Mouse (Mus musculus) erythroblast, embryonic 14.5 days (primary cell): Measurements from ENCODE around the gene Phrf1. TPM values are rescaled to one million over a fixed set of nuclear protein-coding genes. Genes with fewer than 3 reads are reported as not detected.
A peak's percentile ranks its signal among the peaks of the same experiment; 100 is the strongest.
"Not testable (repeated sequence)": the region's sequence is repeated elsewhere in the genome, so short reads cannot be mapped to it uniquely, and the experiment has no call there.

Experiments used
- H3K27me3 ChIP-seq: 2 replicates; pipeline ENCODE4 v1.6.1; 2012; ENCODE audit warnings: inconsistent platforms; ENCODE audit not compliant: control insufficient read depth
- H3K36me3 ChIP-seq: 2 replicates; pipeline ENCODE4 v1.6.1; 2012; ENCODE audit warnings: mild to moderate bottlenecking, inconsistent platforms; ENCODE audit not compliant: control insufficient read depth
- H3K4me1 ChIP-seq: 2 replicates; pipeline ENCODE4 v1.6.1; 2012; ENCODE audit warnings: inconsistent platforms; ENCODE audit not compliant: control insufficient read depth
- H3K4me3 ChIP-seq: replicated peaks from 2 replicates; pipeline ENCODE3; 2012; ENCODE audit warnings: moderate library complexity, mild to moderate bottlenecking, inconsistent platforms
- H3K9me3 ChIP-seq: 2 replicates; pipeline ENCODE4 v1.6.1; 2012; ENCODE audit warnings: low read length, inconsistent platforms, mixed read lengths; ENCODE audit not compliant: control insufficient read depth
- GATA1 ChIP-seq: IDR thresholded peaks from 2 replicates; pipeline ENCODE4 v1.6.1; 2012; ENCODE audit warnings: low read length, inconsistent platforms, mixed read lengths
- TAL1 ChIP-seq: IDR thresholded peaks from 3 replicates; pipeline ENCODE4 v1.6.1; 2012; ENCODE audit warnings: low read length, inconsistent platforms, mixed read lengths
- polyA plus RNA-seq: library from polyadenylated mRNA; stranded (reverse); fragments of >175 nt; gene quantifications from 2 replicates; pipeline ENCODE4 v1.2.3, GENCODE M21; 2012

Gene Phrf1
- polyA plus RNA-seq, 1 experiment: 20.3 TPM

DNA sequence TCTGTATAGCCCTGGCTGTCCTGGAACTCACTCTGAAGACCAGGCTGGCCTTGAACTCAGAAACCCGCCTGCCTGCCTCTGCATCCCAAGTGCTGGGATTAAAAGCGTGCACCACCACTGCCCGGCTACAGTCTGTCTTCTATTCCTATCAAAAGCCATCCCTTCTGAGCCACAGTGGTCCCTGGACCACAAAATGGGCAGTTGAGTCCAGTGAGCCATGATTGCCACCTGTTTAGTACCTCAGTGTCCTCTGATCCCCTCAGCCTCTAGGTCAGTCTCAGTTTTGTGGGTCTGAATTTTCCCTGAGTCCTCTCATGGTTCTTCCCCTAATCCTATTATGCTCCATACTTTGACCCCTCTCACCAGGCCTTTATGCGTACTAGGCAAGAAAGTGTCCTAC lies 788 bp upstream of the Phrf1 start:
- no peak for TF ChIP-seq TAL1
- TF ChIP-seq GATA1: no peak
- Histone ChIP-seq H3K9me3 (peaks cover 3% of the 10 kb centered on the region; the same call in 1 of the 2 replicates), H3K4me3 (peak overlapping the region; percentile 87), H3K27me3 (no peaks in the 10 kb centered on the region), H3K36me3 (peaks cover 36% of the 10 kb centered on the region), H3K4me1 (peaks cover 50% of the 10 kb centered on the region)

DNA sequence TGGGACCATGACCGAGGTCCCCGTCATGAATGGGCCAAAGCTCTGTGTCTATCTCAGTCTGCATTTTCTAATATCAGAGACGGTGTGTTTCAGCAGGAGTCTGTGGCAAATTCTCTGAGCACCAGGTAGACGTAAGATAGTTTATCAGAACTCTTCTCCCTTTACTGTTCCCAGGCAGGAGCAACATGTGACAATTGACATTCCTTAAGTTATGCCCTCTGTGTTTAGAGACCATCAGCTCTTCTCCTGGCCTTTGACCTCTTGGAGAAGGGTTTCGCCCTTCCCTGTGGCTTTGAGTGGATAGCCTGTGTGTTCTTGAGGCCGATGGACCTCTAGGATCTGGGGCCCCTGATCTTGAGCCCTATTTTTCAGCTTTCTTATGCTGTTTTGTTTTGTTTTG lies 1.1 kb downstream of the Phrf1 start:
- Histone ChIP-seq H3K27me3 (no peaks in the 10 kb centered on the region), H3K4me3 (peak overlapping the region; percentile 87), H3K9me3 (peaks cover 3% of the 10 kb centered on the region; the same call in 1 of the 2 replicates), H3K4me1 (peaks cover 44% of the 10 kb centered on the region), H3K36me3 (peaks cover 55% of the 10 kb centered on the region)
- TF ChIP-seq GATA1 (no peak), TAL1 (no peak)

GRCm38 (mm10) chr7:141230570-141230969 lies 2.0 kb downstream of the Phrf1 start:
- TF ChIP-seq TAL1 (no peak), GATA1 (no peak)
- peaks cover 3% of the 10 kb centered on the region; the same call in 1 of the 2 replicates for H3K9me3 ChIP-seq
- peak overlapping the region; percentile 87 for H3K4me3 ChIP-seq
- peaks cover 44% of the 10 kb centered on the region for H3K4me1 ChIP-seq
- H3K36me3 ChIP-seq: peaks cover 64% of the 10 kb centered on the region
- H3K27me3 ChIP-seq: no peaks in the 10 kb centered on the region

DNA sequence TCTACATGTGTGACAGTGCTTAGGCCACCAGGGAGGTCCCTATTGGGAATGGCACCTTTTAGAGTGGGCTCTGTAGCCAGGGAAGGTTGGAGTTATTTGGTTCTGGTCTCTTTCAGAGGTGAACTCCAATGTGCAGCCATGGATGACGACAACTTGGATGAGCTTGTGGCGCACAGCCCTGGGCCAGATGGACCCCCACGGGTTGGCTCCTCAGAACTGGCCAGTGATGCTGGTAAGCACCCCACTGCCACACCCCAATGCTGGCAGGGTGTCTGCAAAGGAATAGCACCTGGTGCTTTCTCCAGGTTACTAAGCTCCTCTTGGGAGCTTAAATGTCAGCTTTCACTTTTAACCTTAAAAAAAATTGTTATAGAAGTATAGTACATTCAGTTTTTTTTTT lies 2.5 kb downstream of the Phrf1 start:
- H3K4me3 ChIP-seq: no peak overlapping the region
- H3K9me3 ChIP-seq: peaks cover 3% of the 10 kb centered on the region; the same call in 1 of the 2 replicates
- peaks cover 69% of the 10 kb centered on the region for H3K36me3 ChIP-seq
- no peaks in the 10 kb centered on the region for H3K27me3 ChIP-seq
- H3K4me1 ChIP-seq: peaks cover 44% of the 10 kb centered on the region
- TF ChIP-seq GATA1 (no peak), TAL1 (no peak)

GRCm38 (mm10) chr7:141231551-141231950 lies 3.0 kb downstream of the Phrf1 start:
- peaks cover 3% of the 10 kb centered on the region; the same call in 1 of the 2 replicates for H3K9me3 ChIP-seq
- H3K4me1 ChIP-seq: peaks cover 44% of the 10 kb centered on the region
- H3K4me3 ChIP-seq: no peak overlapping the region
- H3K27me3 ChIP-seq: no peaks in the 10 kb centered on the region
- H3K36me3 ChIP-seq: peaks cover 72% of the 10 kb centered on the region
- TF ChIP-seq GATA1: no peak
- TF ChIP-seq TAL1: no peak

GRCm38 (mm10) chr7:141250486-141250885 lies 21.9 kb downstream of the Phrf1 start:
- not testable (repeated sequence) for H3K27me3 ChIP-seq, H3K4me3 ChIP-seq, H3K4me1 ChIP-seq, H3K9me3 ChIP-seq
- peaks cover 98% of the 10 kb centered on the region for H3K36me3 ChIP-seq

DNA sequence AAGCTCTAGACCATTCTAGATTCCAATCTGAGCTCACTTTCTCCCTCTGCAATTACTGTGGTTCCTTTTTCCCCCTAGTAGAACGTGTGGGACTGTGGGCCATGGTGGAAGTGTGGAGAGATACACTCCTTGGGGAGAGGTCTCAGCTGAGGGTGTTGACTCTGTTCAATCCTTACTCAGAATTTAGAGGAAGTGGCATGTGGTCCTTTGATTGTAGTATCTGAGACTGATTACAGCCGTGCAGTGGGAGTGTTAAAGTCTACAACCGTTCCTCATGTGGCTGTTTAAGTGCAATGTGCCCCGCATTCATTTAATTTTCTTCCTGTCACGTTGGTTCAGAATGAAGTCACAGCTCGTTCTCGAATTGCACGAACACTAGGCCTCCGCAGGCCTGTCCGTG lies 27.6 kb downstream of the Phrf1 start:
- H3K9me3 ChIP-seq: no peaks in the 10 kb centered on the region
- no peak for TF ChIP-seq GATA1
- no peak for TF ChIP-seq TAL1
- no peaks in the 10 kb centered on the region; the same call in 1 of the 2 replicates for H3K4me1 ChIP-seq

GRCm38 (mm10) chr7:141261480-141261879 lies 32.9 kb downstream of the Phrf1 start:
- no peak overlapping the region for H3K4me3 ChIP-seq
- peaks cover 29% of the 10 kb centered on the region for H3K4me1 ChIP-seq
- TF ChIP-seq GATA1: no peak
- no peak for TF ChIP-seq TAL1
- H3K36me3 ChIP-seq: peaks cover 84% of the 10 kb centered on the region
- H3K9me3 ChIP-seq: no peaks in the 10 kb centered on the region
- H3K27me3 ChIP-seq: no peaks in the 10 kb centered on the region

More for the DNA sequence above, 27.6 kb downstream of the Phrf1 start:
- Histone ChIP-seq H3K27me3 (no peaks in the 10 kb centered on the region), H3K36me3 (peaks cover 96% of the 10 kb centered on the region), H3K4me3 (no peak overlapping the region)

GRCm38 (mm10) chr7:141263640-141264039 lies 35.1 kb downstream of the Phrf1 start:
- TF ChIP-seq TAL1: no peak
- TF ChIP-seq GATA1: no peak
- Histone ChIP-seq H3K36me3 (peaks cover 63% of the 10 kb centered on the region), H3K27me3 (peaks cover 10% of the 10 kb centered on the region), H3K4me1 (peaks cover 33% of the 10 kb centered on the region), H3K4me3 (no peak overlapping the region), H3K9me3 (no peaks in the 10 kb centered on the region)

GRCm38 (mm10) chr7:141264041-141264700 lies 35.6 kb downstream of the Phrf1 start:
- H3K27me3 ChIP-seq: peaks cover 15% of the 10 kb centered on the region
- peaks cover 57% of the 10 kb centered on the region for H3K36me3 ChIP-seq
- no peaks in the 10 kb centered on the region for H3K9me3 ChIP-seq
- no peak overlapping the region for H3K4me3 ChIP-seq
- TF ChIP-seq TAL1: no peak
- peaks cover 39% of the 10 kb centered on the region for H3K4me1 ChIP-seq
